Mouse (Mus musculus) testis, postnatal 14 days (tissue): Measurements from ENCODE around the gene Kdm6b.

Experiments
- DNase-seq: peaks from one replicate; pipeline ENCODE4 v3.0.0; 2021; ENCODE audit warnings: low spot score

The Kdm6b gene

GRCm38 (mm10) chr11:69406282-69406681 is 7.2 kb downstream of the Kdm6b start:
- peak; percentile 16 for DNase-seq

GRCm38 (mm10) chr11:69405397-69406200 is 7.9 kb downstream of the Kdm6b start:
- no peak for DNase-seq

DNA sequence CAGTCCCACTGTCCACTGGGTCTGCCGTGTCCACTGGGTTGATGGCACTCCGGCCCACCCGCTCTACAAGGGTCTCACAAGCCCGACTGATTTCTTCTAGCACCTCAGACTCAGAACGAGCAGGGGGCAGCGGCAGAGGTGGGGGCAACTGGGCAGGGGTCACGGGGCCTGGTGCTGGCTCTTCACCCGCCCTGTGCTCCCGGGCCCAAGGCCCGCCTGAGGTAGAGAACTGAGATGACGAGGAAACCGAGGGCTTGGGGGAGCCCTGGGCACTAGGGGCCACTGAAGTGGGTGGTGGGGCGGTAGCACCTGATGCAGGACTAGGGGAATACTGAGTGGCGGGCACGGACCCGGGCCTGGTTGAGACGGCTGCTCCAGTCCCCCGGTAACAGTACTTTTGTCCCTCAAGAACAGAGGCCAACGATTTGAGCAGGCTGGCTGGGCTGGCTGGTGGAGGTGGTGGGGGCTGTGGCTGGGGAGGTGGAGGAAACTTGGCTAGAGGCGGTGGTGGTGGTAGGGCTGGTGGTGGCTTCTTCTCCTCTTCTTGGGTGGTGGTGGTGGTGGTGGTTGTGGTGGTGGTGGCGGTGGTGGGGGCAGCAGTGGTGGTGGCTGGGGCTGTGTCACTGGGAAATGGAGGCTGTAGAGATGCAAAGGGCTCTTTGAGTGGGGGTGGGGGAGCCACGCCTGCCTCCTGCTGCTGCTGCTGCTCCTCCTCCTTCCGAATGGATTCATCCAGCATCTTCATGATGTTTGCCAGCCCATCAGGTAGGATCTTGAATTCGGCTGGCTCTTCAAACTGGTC is 8.7 kb downstream of the Kdm6b start:
- DNase-seq, result no peak

DNA sequence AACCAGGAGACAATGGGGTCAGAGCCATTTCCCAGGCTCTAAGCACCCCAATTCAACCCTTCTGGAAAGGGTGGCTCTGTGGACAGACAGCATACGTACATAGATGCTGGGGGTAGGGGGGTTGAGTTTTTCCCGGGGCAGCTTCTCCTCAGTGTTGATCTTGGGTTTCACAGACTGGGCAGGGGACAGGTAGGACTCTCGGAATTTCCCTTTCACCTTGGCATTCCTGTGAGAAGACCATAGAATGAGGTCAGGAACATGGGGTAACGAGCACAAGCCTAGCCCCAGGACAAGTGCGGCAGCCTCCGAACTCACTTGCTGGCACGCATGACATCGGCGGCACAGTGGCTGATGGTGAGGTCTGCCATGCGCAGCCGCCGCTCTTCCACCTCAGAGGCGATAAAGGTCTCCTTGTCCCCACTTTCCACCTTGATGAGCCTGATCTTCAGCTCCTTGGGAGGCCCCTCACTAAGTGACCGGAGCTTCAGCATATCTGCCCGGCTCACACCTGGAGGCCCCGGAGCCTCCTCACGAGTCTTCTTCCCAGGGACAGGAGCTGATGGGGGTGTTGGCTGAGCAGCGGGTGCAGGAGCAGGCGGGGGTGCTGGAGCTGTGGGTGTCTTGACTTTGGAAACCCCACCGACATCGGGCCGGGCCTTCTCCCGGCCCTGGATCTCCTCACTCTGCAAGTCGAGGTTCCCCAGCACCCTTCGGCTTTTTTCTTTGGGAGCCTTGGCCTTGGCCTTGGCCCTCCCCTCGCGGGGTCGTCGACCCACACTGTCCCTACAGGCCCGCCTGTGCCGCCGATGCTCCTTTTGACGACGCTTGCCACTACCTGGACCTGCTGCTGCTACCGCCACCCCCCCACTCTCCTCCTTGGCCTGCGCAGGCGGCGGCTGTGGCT is 9.5 kb downstream of the Kdm6b start:
- DNase-seq, result peak; percentile 36

GRCm38 (mm10) chr11:69401987-69402386 is 11.5 kb downstream of the Kdm6b start:
- no peak for DNase-seq

DNA sequence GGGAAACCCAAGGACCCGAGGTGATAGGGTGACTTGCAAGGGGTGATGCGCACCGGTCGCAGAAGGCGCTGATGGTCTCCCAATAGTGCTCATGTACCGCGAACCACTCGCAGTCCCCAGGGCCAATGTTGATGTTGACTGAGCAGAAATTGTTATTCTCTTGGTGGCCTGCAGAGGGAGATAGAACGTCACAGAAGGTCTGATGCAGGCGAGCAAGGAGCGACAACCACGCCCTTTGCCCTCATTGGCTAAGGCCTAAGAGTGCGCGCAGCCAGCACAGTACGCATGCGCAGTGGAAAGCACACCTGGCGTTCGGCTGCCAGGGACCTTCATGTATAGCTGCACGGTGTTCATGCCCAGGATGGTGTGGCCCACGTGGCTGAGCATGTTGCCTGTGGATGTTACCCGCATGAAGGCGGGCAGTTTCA is 12.3 kb downstream of the Kdm6b start:
- peak; percentile 84 for DNase-seq

- no peak for DNase-seq
These were observed 13.2 kb downstream of the Kdm6b start for GRCm38 (mm10) chr11:69400083-69400850.

- peak; percentile 74 for DNase-seq
These were observed 14.0 kb downstream of the Kdm6b start for GRCm38 (mm10) chr11:69399201-69400082.

DNA sequence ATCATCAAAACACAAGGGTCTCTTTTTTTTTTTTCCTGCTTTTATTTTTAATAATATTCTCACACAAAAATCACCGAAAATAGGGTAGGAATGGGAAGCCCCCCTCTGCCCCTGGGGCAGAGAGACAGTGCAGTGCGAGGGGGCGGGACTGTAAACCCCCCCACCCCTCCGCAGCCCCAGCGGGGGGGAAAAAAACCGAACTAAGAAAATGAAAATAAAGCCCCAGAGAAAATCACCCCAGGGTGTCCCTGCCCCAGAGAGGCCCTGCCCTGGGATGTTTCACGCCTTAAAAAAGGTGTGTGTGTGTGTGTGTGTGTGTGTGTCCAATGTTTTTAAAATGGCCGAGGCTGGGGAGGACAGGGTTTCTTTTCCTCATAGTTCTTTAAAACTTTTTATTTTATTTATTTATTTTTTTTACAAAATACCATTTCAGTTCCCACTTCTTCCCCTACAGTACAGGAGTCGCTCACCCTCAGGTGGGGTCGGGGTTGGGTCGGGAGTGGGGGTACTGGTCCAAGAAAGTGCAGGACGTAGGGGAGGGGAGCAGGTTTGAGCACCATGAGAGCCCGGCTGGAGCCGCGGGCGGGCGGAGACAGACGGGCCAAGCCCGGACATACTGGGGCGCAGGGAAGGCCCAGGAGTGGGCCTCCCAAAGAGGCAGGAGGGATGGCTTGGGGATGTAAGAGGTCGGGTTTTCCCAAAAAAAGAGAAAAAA is 14.8 kb downstream of the Kdm6b start:
- DNase-seq, result peak; percentile 47

DNA sequence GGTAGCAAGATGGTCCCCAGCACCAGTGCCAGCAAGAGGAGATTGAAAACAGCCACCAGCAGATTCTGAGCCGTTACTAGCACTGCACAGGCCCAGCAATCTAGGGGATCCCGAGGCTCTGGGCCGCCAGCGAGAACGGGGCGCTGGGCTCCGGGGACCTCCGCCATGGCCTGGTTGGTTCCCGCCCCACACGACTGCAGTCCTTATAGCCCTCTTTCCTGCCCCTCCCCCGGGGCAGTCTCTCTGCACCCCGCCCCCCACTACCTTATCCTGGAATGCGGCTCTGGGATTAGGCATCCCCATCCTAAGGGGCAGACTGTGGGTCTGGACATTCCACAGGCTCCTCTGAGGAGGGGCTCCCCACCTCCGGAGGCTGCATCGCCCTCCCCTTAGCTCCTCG is 15.4 kb downstream of the Kdm6b start, which contains the start of gene Tmem88:
Tmem88 (minus strand) TSS at position 176 of the 400 bp plus-strand sequence.
- no peak for DNase-seq

- peak; percentile 58 for DNase-seq
These were observed 15.9 kb downstream of the Kdm6b start for GRCm38 (mm10) chr11:69397581-69398057.

DNA sequence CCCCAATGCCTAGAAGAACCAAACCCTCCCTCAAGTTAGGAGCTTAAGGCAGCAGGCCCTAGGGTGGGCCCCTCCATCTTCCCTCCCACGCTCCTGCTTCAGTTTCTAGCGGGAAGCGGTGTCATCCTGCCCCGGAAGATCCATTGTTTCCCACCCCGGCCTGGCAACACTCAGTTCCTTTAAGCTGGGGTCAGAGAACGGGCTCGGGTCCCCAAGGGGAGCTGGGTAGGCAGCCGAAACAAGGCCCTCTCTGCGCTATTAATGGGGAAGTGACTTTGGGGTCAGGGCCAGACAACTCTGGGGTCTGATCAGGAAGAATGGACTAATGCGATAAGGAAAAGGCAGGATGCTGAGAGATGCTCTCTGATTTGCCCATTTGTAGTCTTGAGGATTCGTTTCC is 16.7 kb downstream of the Kdm6b start:
- DNase-seq, result peak; percentile 46

- DNase-seq, result peak; percentile 98
These were observed 17.7 kb downstream of the Kdm6b start for GRCm38 (mm10) chr11:69395634-69396373.

GRCm38 (mm10) chr11:69395235-69395633 is 18.2 kb downstream of the Kdm6b start, which contains the start of the genes Naa38 and Cyb5d1:
Gene Naa38 (plus strand): TSS chr11:69395487.
Gene Cyb5d1 (minus strand): TSS chr11:69395631.
- peak; percentile 93 for DNase-seq

DNA sequence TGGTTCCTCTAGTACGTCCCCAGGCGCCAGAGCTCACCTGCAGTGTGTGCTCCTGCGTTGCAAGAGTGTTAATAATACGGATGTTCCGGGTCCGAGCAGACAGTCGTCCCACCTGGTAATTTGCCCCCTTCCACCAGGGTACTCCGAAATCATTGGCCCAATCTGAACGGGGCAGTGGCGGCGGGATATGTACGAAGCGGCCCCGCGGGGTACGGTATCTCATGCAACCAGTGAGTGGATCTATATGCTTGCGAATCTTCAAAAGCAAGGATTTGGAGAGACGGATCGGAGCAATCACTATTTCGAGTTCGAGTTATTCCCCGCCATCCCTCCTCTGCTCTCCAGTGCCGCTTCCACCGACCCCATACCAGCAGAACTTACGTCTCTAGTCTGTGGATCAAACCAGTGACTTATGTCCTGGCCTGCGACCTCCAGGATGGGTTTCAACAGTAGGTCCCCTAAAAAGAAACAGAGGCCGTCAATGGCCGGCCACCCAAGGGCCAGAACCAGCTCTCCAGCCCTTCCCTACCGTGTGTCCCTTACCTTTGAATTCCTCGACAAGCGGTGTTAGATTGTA is 18.8 kb downstream of the Kdm6b start:
- peak; percentile 33 for DNase-seq

- peak; percentile 46 for DNase-seq
These were observed 23.0 kb downstream of the Kdm6b start for GRCm38 (mm10) chr11:69390400-69391034.

- no peak for DNase-seq
These were observed 23.7 kb downstream of the Kdm6b start for GRCm38 (mm10) chr11:69389531-69390399.
